Mouse (Mus musculus) liver, postnatal 0 days (tissue): ENCODE data around the gene Lemd1.

ENCODE experiments used
- CTCF ChIP-seq: sonication (generic); IDR thresholded peaks from 2 replicates; pipeline ENCODE4 v1.5.1; 2016; ENCODE audit warnings: antibody characterized with exemption, low read depth
- EP300 ChIP-seq: IDR thresholded peaks from 2 replicates; pipeline ENCODE4 v1.6.1; 2016; ENCODE audit warnings: antibody characterized with exemption, low read depth, mild to moderate bottlenecking

DNA sequence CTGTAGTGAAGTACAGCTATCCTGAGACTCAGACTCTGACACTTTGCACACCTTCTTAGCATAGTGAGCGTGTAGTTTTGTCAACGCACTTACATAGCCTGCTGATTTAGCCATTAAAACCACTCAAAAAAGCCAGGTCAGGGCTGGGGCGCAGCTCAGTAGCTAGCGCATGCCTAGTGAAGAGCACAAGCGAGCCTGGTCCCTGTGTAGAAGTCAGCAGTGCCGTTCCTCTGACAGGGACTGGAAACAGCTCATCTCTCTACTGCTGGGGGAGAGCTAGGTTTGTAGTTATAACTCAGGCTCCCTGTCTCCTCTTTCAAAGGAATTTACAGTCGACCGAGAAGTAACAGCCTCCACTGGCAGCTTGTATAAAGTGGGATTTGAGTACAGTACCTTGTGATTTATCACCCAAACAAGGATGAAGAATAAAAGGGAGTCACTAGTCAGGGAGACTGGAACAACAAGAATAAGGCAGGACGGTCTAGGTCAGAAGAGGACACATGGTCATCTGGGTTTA, 43.6 kb downstream of the Lemd1 start:
- no peak for TF ChIP-seq CTCF
- no peak for TF ChIP-seq EP300
